Mouse (Mus musculus): Measurements from ENCODE around the gene Trap1. TPM values are rescaled to one million over a fixed set of nuclear protein-coding genes. Genes with fewer than 3 reads are reported as not detected.

The Trap1 gene
- 47.9 and 53.8 TPM in 2 replicates for polyA plus RNA-seq (2012; rRNA removed)

DNA sequence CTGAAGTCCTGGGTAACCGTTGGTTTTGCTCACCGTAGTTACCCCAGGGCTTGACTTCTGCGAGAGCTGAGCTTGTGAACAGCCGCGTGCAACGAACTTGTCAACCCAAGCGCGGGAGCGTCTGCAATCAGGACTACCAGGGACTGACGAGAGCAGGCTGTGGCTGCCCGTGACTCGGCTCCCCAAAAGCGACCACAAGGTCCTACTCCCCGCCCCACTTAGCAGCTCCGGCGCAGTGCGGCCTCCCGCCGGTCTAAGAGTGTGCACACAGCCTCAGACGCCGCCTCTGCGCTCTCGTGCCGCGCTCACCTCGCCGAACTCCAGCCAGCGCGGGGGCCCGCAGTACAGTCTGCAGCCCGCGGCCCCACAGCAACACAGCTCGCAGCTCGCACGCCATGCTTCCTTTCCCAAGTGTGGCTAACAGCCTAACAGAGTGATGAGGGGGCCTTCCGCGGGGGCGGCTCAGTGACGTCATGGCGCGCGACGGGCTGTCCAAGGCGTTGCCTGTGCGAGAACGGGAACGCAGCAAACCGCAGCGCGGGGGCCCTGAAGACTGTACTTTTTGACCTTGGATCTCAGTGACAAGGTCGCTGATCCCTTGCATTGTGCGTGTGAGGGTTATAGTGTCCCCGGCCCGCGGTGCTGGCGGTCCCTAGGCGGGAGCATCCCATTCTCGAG, at the start of gene Trap1:
Trap1 (minus strand) TSS at position 444 of the 678 bp plus-strand sequence.
- no peaks in the 10 kb centered on the region for H3K27me3 ChIP-seq (ENCODE audit: control insufficient read depth, insufficient read depth, low read length)
- WGBS = under 1% methylated on average over 58 of the region's 58 CpGs
- H3K36me3 ChIP-seq (ENCODE audit: control insufficient read depth, insufficient read depth, low read length) = peaks cover 2% of the 10 kb centered on the region; the same call in 1 of the 2 replicates
- TF ChIP-seq CTCF (IDR thresholded peaks at IDR 0.05; ENCODE audit: extremely low read depth, insufficient read depth, insufficient read length, insufficient replicate concordance) (no peak), POLR2A (IDR thresholded peaks at IDR 0.05; ENCODE audit: low read depth, low read length) (peak; percentile 56)
- peak; percentile 79 to 90 for DNase-seq (ENCODE audit: low read depth in 1 of 2, low spot score in 2 of 2)
- H3K27ac ChIP-seq (ENCODE audit: insufficient read depth, low read length) = peak within 1 kb of the TSS; percentile 91
- H3K4me1 ChIP-seq (ENCODE audit: control insufficient read depth, insufficient read depth, insufficient read length) = peaks cover 6% of the 10 kb centered on the region
- peak within 1 kb of the TSS; percentile 88 for H3K4me3 ChIP-seq (ENCODE audit: extremely low read depth, insufficient read depth, insufficient read length)

- DNase-seq (ENCODE audit: low read depth in 1 of 2, low spot score in 2 of 2) = no peak
- Histone ChIP-seq H3K36me3 (ENCODE audit: control insufficient read depth, insufficient read depth, low read length) (peaks cover 49% of the 10 kb centered on the region), H3K4me1 (ENCODE audit: control insufficient read depth, insufficient read depth, insufficient read length) (no peaks in the 10 kb centered on the region), H3K4me3 (ENCODE audit: extremely low read depth, insufficient read depth, insufficient read length) (no peak overlapping the region), H3K27ac (ENCODE audit: insufficient read depth, low read length) (no peak overlapping the region), H3K27me3 (ENCODE audit: control insufficient read depth, insufficient read depth, low read length) (no peaks in the 10 kb centered on the region)
- TF ChIP-seq POLR2A (IDR thresholded peaks at IDR 0.05; ENCODE audit: low read depth, low read length) = no peak
- TF ChIP-seq CTCF (IDR thresholded peaks at IDR 0.05; ENCODE audit: extremely low read depth, insufficient read depth, insufficient read length, insufficient replicate concordance) = no peak
- WGBS = 90% methylated on average over 4 of the region's 4 CpGs
Measured at GRCm38 (mm10) chr16:4117072-4117471, 39.4 kb upstream of the Trap1 start.

DNA sequence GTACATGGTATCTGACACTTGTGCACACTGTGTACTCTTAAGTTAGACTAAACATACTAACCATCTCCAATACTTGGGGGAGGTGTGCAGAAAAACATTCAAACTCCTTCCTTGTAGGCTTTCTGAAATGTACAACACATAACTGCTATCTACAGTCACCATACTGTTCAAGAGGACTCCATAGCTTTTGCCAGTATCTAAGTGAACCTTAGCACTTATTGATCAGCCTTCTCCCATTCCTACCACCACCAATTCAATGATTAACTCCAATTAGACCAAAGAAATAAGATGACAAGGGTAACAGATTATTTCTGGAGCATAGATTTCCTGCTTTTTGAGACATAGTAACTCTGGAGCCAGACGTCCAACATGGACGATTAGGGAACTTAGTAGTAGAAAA, 22.7 kb upstream of the Trap1 start:
- TF ChIP-seq POLR2A (IDR thresholded peaks at IDR 0.05; ENCODE audit: low read depth, low read length) (no peak), CTCF (IDR thresholded peaks at IDR 0.05; ENCODE audit: extremely low read depth, insufficient read depth, insufficient read length, insufficient replicate concordance) (no peak)
- no peak for DNase-seq (ENCODE audit: low read depth in 1 of 2, low spot score in 2 of 2)
- 96% methylated on average over 2 of the region's 2 CpGs for WGBS
- Histone ChIP-seq H3K36me3 (ENCODE audit: control insufficient read depth, insufficient read depth, low read length) (peaks cover 24% of the 10 kb centered on the region), H3K27ac (ENCODE audit: insufficient read depth, low read length) (no peak overlapping the region), H3K27me3 (ENCODE audit: control insufficient read depth, insufficient read depth, low read length) (no peaks in the 10 kb centered on the region), H3K4me1 (ENCODE audit: control insufficient read depth, insufficient read depth, insufficient read length) (no peaks in the 10 kb centered on the region), H3K4me3 (ENCODE audit: extremely low read depth, insufficient read depth, insufficient read length) (no peak overlapping the region)

GRCm38 (mm10) chr16:4097521-4097920, 19.9 kb upstream of the Trap1 start:
- Histone ChIP-seq H3K4me1 (ENCODE audit: control insufficient read depth, insufficient read depth, insufficient read length) (no peaks in the 10 kb centered on the region), H3K27me3 (ENCODE audit: control insufficient read depth, insufficient read depth, low read length) (no peaks in the 10 kb centered on the region), H3K27ac (ENCODE audit: insufficient read depth, low read length) (no peak overlapping the region), H3K36me3 (ENCODE audit: control insufficient read depth, insufficient read depth, low read length) (peaks cover 40% of the 10 kb centered on the region), H3K4me3 (ENCODE audit: extremely low read depth, insufficient read depth, insufficient read length) (no peak overlapping the region)
- DNase-seq (ENCODE audit: low read depth in 1 of 2, low spot score in 2 of 2) = no peak
- TF ChIP-seq CTCF (IDR thresholded peaks at IDR 0.05; ENCODE audit: extremely low read depth, insufficient read depth, insufficient read length, insufficient replicate concordance) (no peak), POLR2A (IDR thresholded peaks at IDR 0.05; ENCODE audit: low read depth, low read length) (no peak)
- 97% methylated on average over 1 of the region's 1 CpGs for WGBS

- TF ChIP-seq POLR2A (IDR thresholded peaks at IDR 0.05; ENCODE audit: low read depth, low read length) (no peak), CTCF (IDR thresholded peaks at IDR 0.05; ENCODE audit: extremely low read depth, insufficient read depth, insufficient read length, insufficient replicate concordance) (no peak)
- Histone ChIP-seq H3K27ac (ENCODE audit: insufficient read depth, low read length) (no peak overlapping the region), H3K4me3 (ENCODE audit: extremely low read depth, insufficient read depth, insufficient read length) (no peak overlapping the region), H3K27me3 (ENCODE audit: control insufficient read depth, insufficient read depth, low read length) (no peaks in the 10 kb centered on the region), H3K36me3 (ENCODE audit: control insufficient read depth, insufficient read depth, low read length) (peaks cover 42% of the 10 kb centered on the region), H3K4me1 (ENCODE audit: control insufficient read depth, insufficient read depth, insufficient read length) (no peaks in the 10 kb centered on the region)
- no peak for DNase-seq (ENCODE audit: low read depth in 1 of 2, low spot score in 2 of 2)
Measured at GRCm38 (mm10) chr16:4096898-4097297, 19.3 kb upstream of the Trap1 start.

DNA sequence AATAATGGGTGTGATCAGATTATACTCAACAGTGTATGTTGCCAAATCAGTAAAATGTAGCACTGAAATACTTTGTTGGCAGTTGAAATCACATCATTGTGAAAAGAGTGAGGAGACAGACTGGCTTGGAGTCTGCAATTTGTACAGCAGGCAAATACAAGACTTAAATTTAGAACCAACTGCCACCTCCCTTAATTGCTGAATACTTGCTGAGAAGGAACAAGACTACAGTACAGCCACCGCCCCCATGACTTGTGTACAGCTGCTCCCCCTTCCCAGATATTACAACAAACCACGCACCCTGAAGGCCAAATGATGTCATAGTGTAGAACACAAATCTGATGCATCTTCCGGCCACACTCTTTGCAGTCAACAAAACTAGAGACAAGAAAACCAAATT, 18.5 kb upstream of the Trap1 start:
- TF ChIP-seq CTCF (IDR thresholded peaks at IDR 0.05; ENCODE audit: extremely low read depth, insufficient read depth, insufficient read length, insufficient replicate concordance) (no peak), POLR2A (IDR thresholded peaks at IDR 0.05; ENCODE audit: low read depth, low read length) (no peak)
- no peaks in the 10 kb centered on the region for H3K27me3 ChIP-seq (ENCODE audit: control insufficient read depth, insufficient read depth, low read length)
- no peak overlapping the region for H3K27ac ChIP-seq (ENCODE audit: insufficient read depth, low read length)
- H3K4me1 ChIP-seq (ENCODE audit: control insufficient read depth, insufficient read depth, insufficient read length) = no peaks in the 10 kb centered on the region
- H3K4me3 ChIP-seq (ENCODE audit: extremely low read depth, insufficient read depth, insufficient read length) = no peak overlapping the region
- peaks cover 45% of the 10 kb centered on the region for H3K36me3 ChIP-seq (ENCODE audit: control insufficient read depth, insufficient read depth, low read length)
- WGBS = 93% methylated on average over 3 of the region's 3 CpGs
- DNase-seq (ENCODE audit: low read depth in 1 of 2, low spot score in 2 of 2) = no peak

DNA sequence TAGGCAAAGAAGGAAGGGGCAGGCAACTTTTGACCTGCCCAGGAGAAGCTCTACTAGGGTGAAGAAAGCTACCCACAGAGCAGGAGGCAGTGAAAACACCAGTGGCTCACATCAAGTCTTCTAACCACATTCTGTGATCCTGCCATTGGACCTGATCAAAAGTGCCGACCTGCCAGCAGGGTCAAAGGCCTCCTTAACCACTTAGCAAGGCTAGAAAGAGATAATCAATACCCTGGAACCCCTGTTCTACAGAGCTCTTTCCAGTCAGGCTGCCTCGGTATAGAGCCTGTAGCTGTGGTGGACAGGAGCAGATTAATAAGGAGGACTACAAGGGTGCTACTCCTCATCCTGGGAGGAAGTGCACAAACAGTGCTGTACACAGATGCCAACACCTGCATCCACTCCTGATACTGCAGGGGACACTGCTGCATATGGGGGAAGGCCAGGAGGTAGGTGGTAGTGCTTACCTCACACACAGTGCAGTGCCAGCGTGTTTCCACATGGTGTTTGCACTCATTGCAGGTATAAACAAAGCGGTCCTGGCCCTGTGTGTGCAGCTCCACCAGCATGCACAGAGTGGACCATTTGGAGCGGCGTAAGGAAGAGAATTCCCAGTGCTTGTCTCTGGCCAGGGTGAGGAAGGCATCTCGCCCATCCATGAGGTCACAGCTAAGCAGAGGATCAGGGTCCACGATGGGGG, 9.7 kb upstream of the Trap1 start:
- 92% methylated on average over 8 of the region's 8 CpGs for WGBS
- DNase-seq (ENCODE audit: low read depth in 1 of 2, low spot score in 2 of 2) = no peak
- Histone ChIP-seq H3K4me3 (ENCODE audit: extremely low read depth, insufficient read depth, insufficient read length) (no peak overlapping the region), H3K36me3 (ENCODE audit: control insufficient read depth, insufficient read depth, low read length) (peaks cover 60% of the 10 kb centered on the region), H3K27ac (ENCODE audit: insufficient read depth, low read length) (no peak overlapping the region), H3K27me3 (ENCODE audit: control insufficient read depth, insufficient read depth, low read length) (no peaks in the 10 kb centered on the region), H3K4me1 (ENCODE audit: control insufficient read depth, insufficient read depth, insufficient read length) (no peaks in the 10 kb centered on the region)
- TF ChIP-seq CTCF (IDR thresholded peaks at IDR 0.05; ENCODE audit: extremely low read depth, insufficient read depth, insufficient read length, insufficient replicate concordance) (no peak), POLR2A (IDR thresholded peaks at IDR 0.05; ENCODE audit: low read depth, low read length) (no peak)
